Mouse (Mus musculus) T-helper 17 cell (primary cell): ENCODE measurements around the gene Ckm.

ENCODE experiments used
- in situ Hi-C, 2 experiments: fragments of 300-600 bp; cut with MboI, MseI; formaldehyde crosslinking; loops; 1 replicate in 1 of 2; 2 replicates in 1 of 2; pipeline ENCODE4 v1.15.1; 2025; ENCODE audit warnings: high pct_unique_total_duplicates in 2 of 2

Ckm gene

GRCm38 (mm10) chr7:19404476-19404875 is at the start of gene Ckm:
TSS of gene Ckm (plus strand) at chr7:19404776.
- in situ Hi-C loops = loop anchor here in 1 of 2 experiments (10.0 kb wide), 1 partner anchor 530 kb away; no protein-coding TSS in a partner anchor

GRCm38 (mm10) chr7:19354991-19355390 is 49.6 kb upstream of the Ckm start:
- in situ Hi-C loops = no loop called here

GRCm38 (mm10) chr7:19356311-19356710 is 48.3 kb upstream of the Ckm start:
- in situ Hi-C loops = no loop called here

- in situ Hi-C loops = no loop called here
Measured at GRCm38 (mm10) chr7:19357381-19358375, 46.9 kb upstream of the Ckm start.

- in situ Hi-C loops = no loop called here
Measured at GRCm38 (mm10) chr7:19358634-19359033, 45.9 kb upstream of the Ckm start.

- in situ Hi-C loops = no loop called here
Measured at GRCm38 (mm10) chr7:19359299-19359891, 45.2 kb upstream of the Ckm start, which contains the start of the genes Cd3eap and Ppp1r13l. TSS of gene Cd3eap (minus strand) at chr7:19359483. TSS of gene Ppp1r13l (plus strand) at chr7:19359749.

- in situ Hi-C loops = loop anchor here in 1 of 2 experiments (10.0 kb wide), 1 partner anchor 55 kb away; no protein-coding TSS in a partner anchor
Measured at GRCm38 (mm10) chr7:19359892-19360641, 44.5 kb upstream of the Ckm start.

GRCm38 (mm10) chr7:19360944-19361343 is 43.6 kb upstream of the Ckm start:
- in situ Hi-C loops = loop anchor here in 1 of 2 experiments (10.0 kb wide), 1 partner anchor 56 kb away; no protein-coding TSS in a partner anchor

- in situ Hi-C loops = loop anchor here in 1 of 2 experiments (10.0 kb wide), 1 partner anchor 57 kb away; no protein-coding TSS in a partner anchor
Measured at GRCm38 (mm10) chr7:19361720-19362119, 42.9 kb upstream of the Ckm start.

GRCm38 (mm10) chr7:19362276-19362675 is 42.3 kb upstream of the Ckm start:
- in situ Hi-C loops = loop anchor here in 1 of 2 experiments (10.0 kb wide), 1 partner anchor 57 kb away; no protein-coding TSS in a partner anchor

GRCm38 (mm10) chr7:19363881-19364280 is 40.7 kb upstream of the Ckm start:
- in situ Hi-C loops = loop anchor here in 1 of 2 experiments (10.0 kb wide), 1 partner anchor 59 kb away; no protein-coding TSS in a partner anchor

GRCm38 (mm10) chr7:19365376-19365775 is 39.2 kb upstream of the Ckm start:
- in situ Hi-C loops = loop anchor here in 1 of 2 experiments (10.0 kb wide), 1 partner anchor 61 kb away; no protein-coding TSS in a partner anchor

GRCm38 (mm10) chr7:19368380-19368779 is 36.2 kb upstream of the Ckm start:
- in situ Hi-C loops = loop anchor here in 1 of 2 experiments (10.0 kb wide), 1 partner anchor 64 kb away; no protein-coding TSS in a partner anchor

- in situ Hi-C loops = loop anchor here in 1 of 2 experiments (10.0 kb wide), 1 partner anchor 65 kb away; no protein-coding TSS in a partner anchor
Measured at GRCm38 (mm10) chr7:19369823-19370425, 34.7 kb upstream of the Ckm start.

GRCm38 (mm10) chr7:19373367-19373766 is 31.2 kb upstream of the Ckm start:
- in situ Hi-C loops = no loop called here

- in situ Hi-C loops = no loop called here
Measured at GRCm38 (mm10) chr7:19375368-19375767, 29.2 kb upstream of the Ckm start.

GRCm38 (mm10) chr7:19376019-19376418 is 28.6 kb upstream of the Ckm start:
- in situ Hi-C loops = no loop called here

- in situ Hi-C loops = no loop called here
Measured at GRCm38 (mm10) chr7:19378049-19378448, 26.5 kb upstream of the Ckm start.

- in situ Hi-C loops = no loop called here
Measured at GRCm38 (mm10) chr7:19381377-19382165, 23.0 kb upstream of the Ckm start, which contains the start of gene Ercc2. TSS of gene Ercc2 (plus strand) at chr7:19382010.

- in situ Hi-C loops = no loop called here
Measured at GRCm38 (mm10) chr7:19382166-19382541, 22.4 kb upstream of the Ckm start.
